Mouse (Mus musculus) CH12.LX (cell line): ENCODE results near the gene Rrp1. TPM values are rescaled to one million over a fixed set of nuclear protein-coding genes. Genes with fewer than 3 reads are reported as not detected.

Experiments used
- DNase-seq: peaks from one replicate; pipeline ENCODE4 v3.0.0-alpha.2; 2013; ENCODE audit errors: extremely low read depth
- H3K27ac ChIP-seq: 2 replicates; pipeline ENCODE4 v1.5.1; 2012; ENCODE audit warnings: low read depth, mild to moderate bottlenecking, control low read depth, moderate library complexity; ENCODE audit not compliant: insufficient read depth
- H3K27me3 ChIP-seq: replicated peaks from 2 replicates; pipeline ENCODE3; 2012; ENCODE audit warnings: inconsistent platforms
- H3K36me3 ChIP-seq, 2 experiments: replicated peaks in 1 of 2; 2 replicates each; pipeline versions ENCODE3 to v1.6.1; 2012; ENCODE audit warnings: inconsistent platforms in 1 of 2, low read length in 1 of 2, mild to moderate bottlenecking in 1 of 2, mixed read lengths in 1 of 2, moderate library complexity in 1 of 2; ENCODE audit not compliant: control insufficient read depth in 1 of 2, insufficient read depth in 1 of 2
- H3K4me1 ChIP-seq, 2 experiments: 2 replicates each; pipeline ENCODE4 v1.6.1; 2012; ENCODE audit warnings: inconsistent platforms in 1 of 2, moderate library complexity in 1 of 2; ENCODE audit not compliant: insufficient read depth in 2 of 2, control insufficient read depth in 1 of 2
- H3K4me2 ChIP-seq: 2 replicates; pipeline ENCODE4 v1.6.1; 2012; ENCODE audit warnings: low read depth, mild to moderate bottlenecking, control low read depth; ENCODE audit not compliant: poor library complexity, insufficient read depth, severe bottlenecking
- H3K4me3 ChIP-seq, 3 experiments: fragments of 150-350 bp in 1 of 3; sonication (generic) in 1 of 3; replicated peaks in 1 of 3; 2 replicates each; pipeline versions ENCODE3 to v1.5.1; 2011 to 2012; ENCODE audit warnings: low read depth in 2 of 3, low read length in 2 of 3, mild to moderate bottlenecking in 2 of 3, moderate library complexity in 2 of 3, control low read depth in 1 of 3, improper control_type of control experiment in 1 of 3, inconsistent platforms in 1 of 3, mixed read lengths in 1 of 3; ENCODE audit not compliant: poor library complexity in 1 of 3
- H3K79me2 ChIP-seq: replicated peaks from 2 replicates; pipeline ENCODE4 v1.6.1; 2012; ENCODE audit warnings: mild to moderate bottlenecking, moderate library complexity; ENCODE audit not compliant: control insufficient read depth, poor library complexity, insufficient read depth, severe bottlenecking; ENCODE audit errors: extremely low read depth
- H3K9ac ChIP-seq: 2 replicates; pipeline ENCODE4 v1.6.1; 2012; ENCODE audit warnings: low read depth, mild to moderate bottlenecking, control low read depth, moderate library complexity; ENCODE audit not compliant: insufficient read depth
- H3K9me3 ChIP-seq: replicated peaks from 2 replicates; pipeline ENCODE3; 2012; ENCODE audit warnings: low read length, inconsistent platforms, mixed read lengths
- CTCF ChIP-seq, 2 experiments: IDR thresholded peaks in 1 of 2; conservative IDR thresholded peaks in 1 of 2; 2 replicates each; pipeline ENCODE4 v1.5.1; 2011 to 2012; ENCODE audit warnings: low read depth in 2 of 2, low read length in 2 of 2, improper control_type of control experiment in 1 of 2, inconsistent platforms in 1 of 2, mild to moderate bottlenecking in 1 of 2, moderate library complexity in 1 of 2
- E2F4 ChIP-seq: IDR thresholded peaks from 2 replicates; pipeline ENCODE4 v1.6.1; 2011; ENCODE audit warnings: low read depth, low read length, improper control_type of control experiment; ENCODE audit not compliant: insufficient replicate concordance
- ELF1 ChIP-seq: IDR thresholded peaks from 2 replicates; pipeline ENCODE4 v1.6.1; 2014; ENCODE audit warnings: low read depth, mild to moderate bottlenecking, inconsistent platforms, low read length, improper control_type of control experiment
- ETS1 ChIP-seq: conservative IDR thresholded peaks from 2 replicates; pipeline ENCODE4 v1.6.1; 2012; ENCODE audit warnings: low read depth, mild to moderate bottlenecking, inconsistent platforms, low read length, improper control_type of control experiment, moderate library complexity
- GABPA ChIP-seq: IDR thresholded peaks from 2 replicates; pipeline ENCODE4 v1.6.1; 2012; ENCODE audit warnings: low read depth, low read length, improper control_type of control experiment, inconsistent platforms; ENCODE audit not compliant: insufficient replicate concordance
- JUN ChIP-seq: IDR thresholded peaks from 2 replicates; pipeline ENCODE4 v1.6.1; 2011; ENCODE audit warnings: low read depth, mild to moderate bottlenecking, low read length, improper control_type of control experiment, moderate library complexity; ENCODE audit not compliant: insufficient read depth
- MAFK ChIP-seq: IDR thresholded peaks from 2 replicates; pipeline ENCODE4 v1.6.1; 2011; ENCODE audit warnings: low read length, improper control_type of control experiment; ENCODE audit not compliant: insufficient replicate concordance
- MAX ChIP-seq: IDR thresholded peaks from 2 replicates; pipeline ENCODE4 v1.6.1; 2011; ENCODE audit warnings: low read length, improper control_type of control experiment
- MYC ChIP-seq: IDR thresholded peaks from 2 replicates; pipeline ENCODE4 v1.6.1; 2011; ENCODE audit warnings: low read depth, mild to moderate bottlenecking, improper control_type of control experiment, low read length
- RAD21 ChIP-seq: IDR thresholded peaks from 2 replicates; pipeline ENCODE4 v1.6.1; 2011; ENCODE audit warnings: low read depth, mild to moderate bottlenecking, low read length, improper control_type of control experiment, moderate library complexity
- SMC3 ChIP-seq: IDR thresholded peaks from 2 replicates; pipeline ENCODE4 v1.6.1; 2011; ENCODE audit warnings: low read depth, low read length, improper control_type of control experiment
- TCF12 ChIP-seq: IDR thresholded peaks from 2 replicates; pipeline ENCODE4 v1.6.1; 2014; ENCODE audit warnings: low read depth, mild to moderate bottlenecking, inconsistent platforms, low read length, improper control_type of control experiment
- UBTF ChIP-seq: IDR thresholded peaks from 2 replicates; pipeline ENCODE4 v1.6.1; 2012; ENCODE audit warnings: low read depth, mild to moderate bottlenecking, inconsistent platforms, low read length, improper control_type of control experiment, moderate library complexity
- USF1 ChIP-seq: IDR thresholded peaks from 2 replicates; pipeline ENCODE4 v1.6.1; 2014; ENCODE audit warnings: low read depth, mild to moderate bottlenecking, inconsistent platforms, low read length, improper control_type of control experiment
- ZC3H11A ChIP-seq: IDR thresholded peaks from 2 replicates; pipeline ENCODE4 v1.6.1; 2012; ENCODE audit warnings: low read depth, mild to moderate bottlenecking, inconsistent platforms, low read length, improper control_type of control experiment
- ZMIZ1 ChIP-seq: IDR thresholded peaks from 2 replicates; pipeline ENCODE4 v1.6.1; 2012; ENCODE audit warnings: low read depth, mild to moderate bottlenecking, inconsistent platforms, low read length, improper control_type of control experiment
- ZNF384 ChIP-seq: IDR thresholded peaks from 2 replicates; pipeline ENCODE4 v1.6.1; 2012; ENCODE audit warnings: low read depth, low read length, improper control_type of control experiment, inconsistent platforms
- dilution Hi-C: fragments of 300-500 bp; cut with MboI; formaldehyde crosslinking; loops from 2 replicates; pipeline ENCODE4 v1.14.3; 2020; ENCODE audit warnings: low sequenced_read_pairs; ENCODE audit not compliant: extremely low pct_unique_long_range_greater_than_20kb, extremely low pct_ligation_motif_present
- in situ Hi-C: fragments of 300-500 bp; cut with MboI; formaldehyde crosslinking; loops from 3 replicates; pipeline ENCODE4 v1.14.3; 2019; ENCODE audit warnings: low sequenced_read_pairs, low pct_ligation_motif_present, low pct_unique_long_range_greater_than_20kb, mixed read lengths
- polyA plus RNA-seq: library from polyadenylated mRNA; unstranded; fragments of >175 nt; gene quantifications from 2 replicates; pipeline ENCODE4 v1.2.1, GENCODE M21; 2012; ENCODE audit warnings: low read depth; ENCODE audit not compliant: insufficient read length
- total RNA-seq, 2 experiments: library from RNA; depleted of rRNA; stranded (reverse); fragments of 300-350 nt in 1 of 2; fragments of >200 nt in 1 of 2; gene quantifications; 2 replicates each; pipeline ENCODE4 v1.2.3; 2012 to 2014

Rrp1 gene
- total and polyA plus RNA-seq, 3 experiments, result 138 to 327 (median 189) TPM

GRCm38 (mm10) chr10:78396625-78396885, 16.3 kb downstream of the Rrp1 start:
- dilution Hi-C loops, result no loop called here
- H3K27ac ChIP-seq, result no peak overlapping the region
- peaks cover 6% of the 10 kb centered on the region for H3K27me3 ChIP-seq

GRCm38 (mm10) chr10:78395819-78396624, 16.8 kb downstream of the Rrp1 start:
- peak; percentile 94 for DNase-seq
- in situ Hi-C loops, result loop anchor here (25.0 kb wide), 1 partner anchor 359 kb away; the partner anchor contains the start of genes Aire and Dnmt3l
- no peak overlapping the region for H3K4me3 ChIP-seq
- peaks cover 19 to 24% of the 10 kb centered on the region in 2 experiments for H3K36me3 ChIP-seq
- H3K79me2 ChIP-seq, result no peaks in the 10 kb centered on the region
- H3K9me3 ChIP-seq, result peaks cover 3% of the 10 kb centered on the region
- no peak overlapping the region for H3K27ac ChIP-seq
- H3K27me3 ChIP-seq, result peaks cover 10% of the 10 kb centered on the region
- dilution Hi-C loops, result no loop called here
- H3K9ac ChIP-seq, result no peak overlapping the region
- peaks cover 14 to 58% of the 10 kb centered on the region in 2 experiments for H3K4me1 ChIP-seq
- H3K4me2 ChIP-seq, result no peak overlapping the region; the same call in 1 of the 2 replicates
- peak; percentile 28; the same call in 1 of the 2 replicates for TF ChIP-seq ETS1
- peak; percentile 62; the same call in 1 of the 2 replicates for TF ChIP-seq MAX
- peak; percentile 46 for TF ChIP-seq SMC3
- peak; percentile 76 to 87 for TF ChIP-seq CTCF (conservative IDR thresholded peaks at IDR 0.05 in 1 of 2, IDR thresholded peaks at IDR 0.05 in 1 of 2; ENCODE audit: low read depth in 2 of 2, low read length in 2 of 2)
- 0 out of 2 replicates have a peak, but pooled peaks have one; percentile 10 for TF ChIP-seq ELF1
- TF ChIP-seq E2F4, result no peak
- no peak for TF ChIP-seq JUN
- TF ChIP-seq RAD21, result peak; percentile 52

More at GRCm38 (mm10) chr10:78396625-78396885, 16.3 kb downstream of the Rrp1 start:
- peaks cover 24 to 30% of the 10 kb centered on the region in 2 experiments for H3K36me3 ChIP-seq
- peaks cover 14 to 63% of the 10 kb centered on the region in 2 experiments for H3K4me1 ChIP-seq
- H3K79me2 ChIP-seq, result no peaks in the 10 kb centered on the region
- in situ Hi-C loops, result loop anchor here (25.0 kb wide), 1 partner anchor 359 kb away; the partner anchor contains the start of genes Aire and Dnmt3l
- no peak overlapping the region for H3K4me3 ChIP-seq
- no peak overlapping the region for H3K9ac ChIP-seq
- TF ChIP-seq ELF1, result no peak
- no peak for TF ChIP-seq TCF12
- TF ChIP-seq UBTF, result 0 out of 2 replicates have a peak, but pooled peaks have one; percentile 12
- no peak for TF ChIP-seq CTCF (conservative IDR thresholded peaks at IDR 0.05 in 1 of 2, IDR thresholded peaks at IDR 0.05 in 1 of 2; ENCODE audit: low read depth in 2 of 2, low read length in 2 of 2)
- no peak for TF ChIP-seq ZNF384
- no peak for DNase-seq
- no peak overlapping the region for H3K4me2 ChIP-seq
- peaks cover 3% of the 10 kb centered on the region for H3K9me3 ChIP-seq

- H3K79me2 ChIP-seq, result no peaks in the 10 kb centered on the region
- H3K4me1 ChIP-seq, result peaks cover 14 to 51% of the 10 kb centered on the region in 2 experiments
- no peak for DNase-seq
- peaks cover 16% of the 10 kb centered on the region for H3K27me3 ChIP-seq
- peaks cover 3% of the 10 kb centered on the region for H3K9me3 ChIP-seq
- in situ Hi-C loops, result loop anchor here (25.0 kb wide), 1 partner anchor 358 kb away; the partner anchor contains the start of genes Aire and Dnmt3l
- H3K4me3 ChIP-seq, result no peak overlapping the region
- no peak overlapping the region for H3K9ac ChIP-seq
- no peak overlapping the region for H3K27ac ChIP-seq
- dilution Hi-C loops, result no loop called here
- TF ChIP-seq ZC3H11A (no peak), MYC (no peak), TCF12 (0 out of 2 replicates have a peak, but pooled peaks have one; percentile 16), MAFK (no peak), USF1 (no peak), GABPA (no peak), SMC3 (no peak), CTCF (conservative IDR thresholded peaks at IDR 0.05 in 1 of 2, IDR thresholded peaks at IDR 0.05 in 1 of 2; ENCODE audit: low read depth in 2 of 2, low read length in 2 of 2) (peak in 1 of 2 experiments; percentile 27; a peak in 2 of 4 replicates), RAD21 (peak; percentile 29), ZMIZ1 (no peak)
- H3K4me2 ChIP-seq, result no peak overlapping the region
- H3K36me3 ChIP-seq, result peaks cover 12 to 18% of the 10 kb centered on the region in 2 experiments
Observed at GRCm38 (mm10) chr10:78395377-78395776, 17.5 kb downstream of the Rrp1 start.
